Mouse (Mus musculus): ENCODE measurements at regions not wholly inside any gene's neighbourhood (a gene's known extent, or its start where the extent isn't known, plus 50 kb on each side); places are given as distances from the start of the nearest gene placed in this dataset.

DNA sequence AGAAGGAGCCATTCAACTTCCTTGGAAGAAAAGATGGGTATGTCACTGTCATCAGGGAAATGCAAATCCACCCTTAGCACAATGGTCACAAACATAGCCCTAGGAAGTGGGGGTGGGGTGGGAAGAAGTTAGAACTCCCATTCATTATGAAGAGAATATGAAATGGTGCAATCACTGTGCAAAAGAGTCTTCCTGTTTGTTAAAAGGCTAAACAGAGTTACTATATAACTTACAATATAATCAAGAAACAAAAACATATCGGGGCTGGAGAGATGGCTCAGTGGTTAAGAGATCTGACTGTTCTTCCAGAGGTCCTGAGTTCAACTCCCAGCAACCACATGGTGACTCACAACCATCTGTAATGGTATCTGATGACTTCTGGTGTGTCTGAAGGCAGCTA lies 95.1 kb upstream of the Tsc22d2 start:
- no peak for DNase-seq

DNA sequence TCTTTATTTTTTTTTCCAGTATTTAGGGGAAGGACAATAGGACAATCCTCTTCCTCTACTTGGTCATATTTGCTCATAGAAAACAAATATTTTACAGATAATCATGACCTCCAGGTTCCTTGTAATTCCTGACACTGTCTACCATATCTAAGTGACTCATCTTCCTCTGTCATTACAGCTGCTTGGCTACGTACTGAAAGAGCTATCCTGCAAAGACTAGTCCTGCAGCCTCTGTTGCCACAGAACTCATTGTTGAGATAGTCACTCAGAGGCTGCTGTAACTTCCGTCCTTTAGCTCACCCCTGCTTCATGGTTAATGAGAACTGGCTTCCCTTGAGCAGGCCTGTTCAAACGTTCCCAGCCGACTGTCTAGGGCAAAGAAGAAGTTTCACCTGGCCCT lies 93.7 kb upstream of the Tsc22d2 start:
- no peak for DNase-seq

DNA sequence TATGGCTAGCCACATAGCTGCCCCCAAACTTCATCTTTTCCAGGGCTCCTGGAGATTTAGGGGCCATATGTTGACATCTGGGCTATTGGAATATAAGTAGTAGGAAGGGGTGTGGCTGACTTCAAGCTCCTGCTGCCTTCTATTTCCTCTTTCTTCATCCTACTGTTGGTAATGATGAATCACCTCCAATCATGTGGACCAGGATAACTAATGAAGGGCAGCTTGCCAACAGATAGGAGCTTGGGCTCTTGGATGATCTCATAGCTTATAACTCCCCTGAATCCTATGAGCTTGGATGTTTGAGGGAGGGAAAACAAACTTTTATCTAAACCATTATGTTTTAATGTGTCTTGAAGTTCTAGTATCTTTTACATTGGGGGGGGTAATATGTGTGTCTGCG lies 92.2 kb upstream of the Tsc22d2 start:
- no peak for DNase-seq

GRCm38 (mm10) chr3:58327721-58328120 lies 86.8 kb upstream of the Tsc22d2 start:
- DNase-seq = no peak

DNA sequence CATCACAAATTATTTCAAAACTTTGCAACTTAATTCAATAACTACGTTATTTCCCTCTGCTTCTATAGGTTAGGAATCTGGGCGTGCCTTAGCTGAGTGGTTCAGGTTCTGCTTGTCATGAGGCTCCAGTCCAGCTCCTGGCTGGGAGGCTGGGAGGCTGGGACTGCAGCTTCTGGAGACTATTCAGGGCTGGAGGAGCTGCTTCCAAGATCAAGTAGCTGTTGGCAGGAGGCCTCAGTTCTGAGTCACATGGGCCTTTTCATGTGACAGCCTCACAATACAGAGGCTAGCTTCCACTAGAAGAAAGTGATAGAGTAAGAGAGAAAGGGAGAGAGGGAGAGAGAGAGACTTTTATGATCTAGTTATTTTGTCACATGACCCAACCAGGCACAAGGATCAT lies 84.3 kb upstream of the Tsc22d2 start:
- DNase-seq = peak; percentile 23

DNA sequence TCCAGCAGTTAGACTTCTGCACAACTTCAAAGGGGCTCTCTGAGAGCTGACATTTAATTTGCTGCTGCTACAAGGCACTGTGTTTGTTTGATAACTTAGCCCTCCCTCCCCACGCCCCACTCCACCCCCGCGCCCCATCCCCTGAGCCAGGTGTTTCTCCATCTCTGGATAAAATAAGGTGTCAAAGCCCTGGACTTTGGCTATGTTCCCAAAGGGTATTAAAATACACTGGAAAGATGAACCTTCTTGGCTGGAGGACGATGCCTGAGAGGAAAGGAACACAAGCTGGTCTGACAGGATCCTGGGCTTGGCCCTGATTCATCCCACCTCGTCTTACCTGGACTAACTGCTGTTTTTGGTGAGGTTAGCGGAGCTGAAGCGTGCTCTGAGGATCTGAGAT lies 80.5 kb upstream of the Tsc22d2 start:
- DNase-seq = no peak

DNA sequence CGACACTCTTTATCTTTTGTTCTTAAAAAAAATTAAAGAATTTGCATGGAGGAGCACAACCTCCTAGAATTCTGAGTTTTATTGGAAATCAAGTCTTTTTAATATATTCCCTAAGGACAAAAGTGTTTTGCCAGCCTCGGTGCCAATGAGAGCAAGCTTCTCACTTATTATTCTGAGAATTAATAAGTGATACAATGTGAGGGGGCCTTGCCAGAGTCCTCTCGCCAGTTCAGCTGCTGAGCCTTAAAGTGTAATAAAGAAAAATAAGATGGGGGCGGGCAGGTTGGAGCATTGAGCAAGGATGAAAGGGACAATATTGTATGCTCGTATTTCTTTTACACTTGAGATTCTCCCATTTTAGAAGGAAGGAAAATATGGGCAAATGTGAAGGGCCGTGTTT lies 79.2 kb upstream of the Tsc22d2 start:
- no peak for DNase-seq

DNA sequence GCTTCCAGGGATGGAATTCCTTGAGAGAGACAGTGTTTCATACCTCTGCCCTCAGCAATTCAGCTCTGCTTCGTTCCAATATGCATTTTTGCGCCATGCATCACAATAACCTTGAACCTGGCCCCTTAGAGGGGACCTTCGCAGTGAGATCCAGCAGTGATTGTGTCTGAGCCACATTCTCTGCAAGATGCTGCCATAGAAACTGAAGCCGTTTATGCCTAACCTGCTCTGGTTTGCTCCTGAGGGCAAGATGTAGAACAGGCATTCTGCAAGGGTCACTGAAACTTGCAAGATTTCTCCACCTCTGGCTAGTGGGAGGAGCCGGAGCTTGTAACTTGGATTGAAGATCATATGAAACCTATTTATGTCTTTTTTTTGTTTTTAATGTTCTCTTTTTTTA lies 78.4 kb upstream of the Tsc22d2 start:
- no peak for DNase-seq

DNA sequence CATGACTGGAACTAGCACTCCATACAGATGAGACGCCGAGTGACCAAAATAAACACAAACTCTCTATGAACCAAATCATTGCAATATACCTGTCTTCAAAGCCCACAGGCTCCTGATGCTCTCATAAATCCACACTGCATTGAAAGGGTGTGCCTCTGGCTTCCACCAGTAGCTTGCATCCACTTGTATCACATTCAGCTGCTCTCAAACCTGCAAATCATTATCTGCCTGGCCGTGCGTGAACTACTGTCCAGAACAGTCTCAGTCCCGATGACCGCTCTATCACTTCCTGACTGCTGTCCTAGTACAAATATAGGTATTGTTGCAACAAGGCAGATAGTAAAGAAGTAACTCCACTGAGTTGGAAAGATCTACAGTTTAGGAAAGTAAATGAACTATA lies 77.9 kb upstream of the Tsc22d2 start:
- DNase-seq = no peak

DNA sequence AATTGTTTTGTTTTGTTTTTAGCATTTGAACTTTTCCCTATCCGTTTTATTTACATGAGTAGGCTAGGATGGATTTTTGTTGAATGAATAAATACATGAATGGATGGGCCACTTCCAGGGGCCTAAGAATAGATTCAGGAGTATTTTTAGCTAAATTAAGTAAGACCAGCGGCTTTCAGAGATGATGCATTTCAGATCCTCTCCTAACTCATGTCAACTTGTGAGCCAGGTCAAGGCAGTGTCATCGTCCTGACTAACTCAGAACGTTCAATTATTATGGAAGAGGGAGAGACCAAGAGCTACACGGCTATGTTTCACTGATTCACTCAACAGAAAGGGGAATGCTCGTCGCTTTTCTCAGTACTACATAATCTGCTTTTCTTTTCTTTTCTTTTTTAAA lies 75.5 kb upstream of the Tsc22d2 start:
- DNase-seq = no peak

- no peak for DNase-seq
Measured at GRCm38 (mm10) chr3:58342096-58342495, 72.4 kb upstream of the Tsc22d2 start.

- DNase-seq = no peak
Measured at GRCm38 (mm10) chr3:58362563-58362962, 52.0 kb upstream of the Tsc22d2 start.

DNA sequence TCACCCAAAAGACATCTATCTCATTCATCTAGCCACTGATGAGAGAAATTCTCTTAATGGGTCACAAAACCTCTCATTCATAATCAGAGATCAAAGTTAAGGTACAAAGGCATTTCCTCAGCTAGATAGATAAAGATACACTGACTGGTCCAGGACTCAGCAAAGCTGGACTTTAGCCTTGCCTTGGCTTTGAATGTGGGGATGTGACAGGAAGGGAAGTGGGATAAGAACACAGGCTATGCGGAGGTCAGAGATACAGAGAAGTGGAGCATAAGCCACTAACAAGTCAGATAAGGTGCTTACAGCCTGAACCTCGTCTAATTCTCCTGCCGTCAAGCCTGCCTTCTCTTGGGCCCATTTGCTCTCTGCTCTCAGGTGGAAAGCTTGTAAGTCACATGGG lies 50.0 kb upstream of the Tsc22d2 start:
- DNase-seq = no peak

Measured in layer of hippocampus, adult 9-11 months (tissue).